Mouse (Mus musculus) CH12.LX (cell line): Measurements from ENCODE around the gene Gm9774. TPM values are rescaled to one million over a fixed set of nuclear protein-coding genes. Genes with fewer than 3 reads are reported as not detected.

Experiments used
- DNase-seq: peaks from one replicate; pipeline ENCODE4 v3.0.0-alpha.2; 2013; ENCODE audit errors: extremely low read depth
- H3K27ac ChIP-seq: 2 replicates; pipeline ENCODE4 v1.5.1; 2012; ENCODE audit warnings: low read depth, mild to moderate bottlenecking, control low read depth, moderate library complexity; ENCODE audit not compliant: insufficient read depth
- H3K27me3 ChIP-seq: replicated peaks from 2 replicates; pipeline ENCODE3; 2012; ENCODE audit warnings: inconsistent platforms
- H3K36me3 ChIP-seq, 2 experiments: replicated peaks in 1 of 2; 2 replicates each; pipeline versions ENCODE3 to v1.6.1; 2012; ENCODE audit warnings: inconsistent platforms in 1 of 2, low read length in 1 of 2, mild to moderate bottlenecking in 1 of 2, mixed read lengths in 1 of 2, moderate library complexity in 1 of 2; ENCODE audit not compliant: control insufficient read depth in 1 of 2, insufficient read depth in 1 of 2
- H3K4me1 ChIP-seq, 2 experiments: 2 replicates each; pipeline ENCODE4 v1.6.1; 2012; ENCODE audit warnings: inconsistent platforms in 1 of 2, moderate library complexity in 1 of 2; ENCODE audit not compliant: insufficient read depth in 2 of 2, control insufficient read depth in 1 of 2
- H3K4me2 ChIP-seq: 2 replicates; pipeline ENCODE4 v1.6.1; 2012; ENCODE audit warnings: low read depth, mild to moderate bottlenecking, control low read depth; ENCODE audit not compliant: poor library complexity, insufficient read depth, severe bottlenecking
- H3K4me3 ChIP-seq, 3 experiments: fragments of 150-350 bp in 1 of 3; sonication (generic) in 1 of 3; replicated peaks in 1 of 3; 2 replicates each; pipeline versions ENCODE3 to v1.5.1; 2011 to 2012; ENCODE audit warnings: low read depth in 2 of 3, low read length in 2 of 3, mild to moderate bottlenecking in 2 of 3, moderate library complexity in 2 of 3, control low read depth in 1 of 3, improper control_type of control experiment in 1 of 3, inconsistent platforms in 1 of 3, mixed read lengths in 1 of 3; ENCODE audit not compliant: poor library complexity in 1 of 3
- H3K79me2 ChIP-seq: replicated peaks from 2 replicates; pipeline ENCODE4 v1.6.1; 2012; ENCODE audit warnings: mild to moderate bottlenecking, moderate library complexity; ENCODE audit not compliant: control insufficient read depth, poor library complexity, insufficient read depth, severe bottlenecking; ENCODE audit errors: extremely low read depth
- H3K9ac ChIP-seq: 2 replicates; pipeline ENCODE4 v1.6.1; 2012; ENCODE audit warnings: low read depth, mild to moderate bottlenecking, control low read depth, moderate library complexity; ENCODE audit not compliant: insufficient read depth
- H3K9me3 ChIP-seq: replicated peaks from 2 replicates; pipeline ENCODE3; 2012; ENCODE audit warnings: low read length, inconsistent platforms, mixed read lengths
- CHD1 ChIP-seq: IDR thresholded peaks from 2 replicates; pipeline ENCODE4 v1.6.1; 2012; ENCODE audit warnings: low read depth, low read length, improper control_type of control experiment, inconsistent platforms
- CTCF ChIP-seq, 2 experiments: IDR thresholded peaks in 1 of 2; conservative IDR thresholded peaks in 1 of 2; 2 replicates each; pipeline ENCODE4 v1.5.1; 2011 to 2012; ENCODE audit warnings: low read depth in 2 of 2, low read length in 2 of 2, improper control_type of control experiment in 1 of 2, inconsistent platforms in 1 of 2, mild to moderate bottlenecking in 1 of 2, moderate library complexity in 1 of 2
- EP300 ChIP-seq: IDR thresholded peaks from 2 replicates; pipeline ENCODE4 v1.6.1; 2011; ENCODE audit warnings: low read length, improper control_type of control experiment
- GABPA ChIP-seq: IDR thresholded peaks from 2 replicates; pipeline ENCODE4 v1.6.1; 2012; ENCODE audit warnings: low read depth, low read length, improper control_type of control experiment, inconsistent platforms; ENCODE audit not compliant: insufficient replicate concordance
- HCFC1 ChIP-seq: IDR thresholded peaks from 2 replicates; pipeline ENCODE4 v1.6.1; 2012; ENCODE audit warnings: low read depth, mild to moderate bottlenecking, inconsistent platforms, low read length, improper control_type of control experiment
- IRF4 ChIP-seq: IDR thresholded peaks from 2 replicates; pipeline ENCODE4 v1.6.1; 2014; ENCODE audit warnings: low read depth, mild to moderate bottlenecking, inconsistent platforms, low read length, improper control_type of control experiment
- MAFK ChIP-seq: IDR thresholded peaks from 2 replicates; pipeline ENCODE4 v1.6.1; 2011; ENCODE audit warnings: low read length, improper control_type of control experiment; ENCODE audit not compliant: insufficient replicate concordance
- MAX ChIP-seq: IDR thresholded peaks from 2 replicates; pipeline ENCODE4 v1.6.1; 2011; ENCODE audit warnings: low read length, improper control_type of control experiment
- MAZ ChIP-seq: IDR thresholded peaks from 2 replicates; pipeline ENCODE4 v1.6.1; 2012; ENCODE audit warnings: low read depth, mild to moderate bottlenecking, inconsistent platforms, low read length, improper control_type of control experiment, moderate library complexity
- MEF2A ChIP-seq: IDR thresholded peaks from 2 replicates; pipeline ENCODE4 v1.6.1; 2014; ENCODE audit warnings: low read depth, mild to moderate bottlenecking, inconsistent platforms, low read length, improper control_type of control experiment, borderline replicate concordance
- MXI1 ChIP-seq: IDR thresholded peaks from 2 replicates; pipeline ENCODE4 v1.6.1; 2011; ENCODE audit warnings: mild to moderate bottlenecking, low read depth, low read length, improper control_type of control experiment
- NELFE ChIP-seq: IDR thresholded peaks from 2 replicates; pipeline ENCODE4 v1.6.1; 2011; ENCODE audit warnings: low read depth, low read length, improper control_type of control experiment
- NRF1 ChIP-seq: IDR thresholded peaks from 2 replicates; pipeline ENCODE4 v1.6.1; 2014; ENCODE audit warnings: low read depth, mild to moderate bottlenecking, inconsistent platforms, low read length, improper control_type of control experiment, moderate library complexity
- PAX5 ChIP-seq: IDR thresholded peaks from 2 replicates; pipeline ENCODE4 v1.6.1; 2012; ENCODE audit warnings: low read length, inconsistent platforms, mixed read lengths
- POLR2AphosphoS2 ChIP-seq: IDR thresholded peaks from 2 replicates; pipeline ENCODE4 v1.6.1; 2011; ENCODE audit warnings: low read depth, low read length, improper control_type of control experiment
- SIN3A ChIP-seq: IDR thresholded peaks from 2 replicates; pipeline ENCODE4 v1.6.1; 2012; ENCODE audit warnings: low read length, improper control_type of control experiment, inconsistent platforms
- TCF12 ChIP-seq: IDR thresholded peaks from 2 replicates; pipeline ENCODE4 v1.6.1; 2014; ENCODE audit warnings: low read depth, mild to moderate bottlenecking, inconsistent platforms, low read length, improper control_type of control experiment
- UBTF ChIP-seq: IDR thresholded peaks from 2 replicates; pipeline ENCODE4 v1.6.1; 2012; ENCODE audit warnings: low read depth, mild to moderate bottlenecking, inconsistent platforms, low read length, improper control_type of control experiment, moderate library complexity
- USF1 ChIP-seq: IDR thresholded peaks from 2 replicates; pipeline ENCODE4 v1.6.1; 2014; ENCODE audit warnings: low read depth, mild to moderate bottlenecking, inconsistent platforms, low read length, improper control_type of control experiment
- USF2 ChIP-seq: conservative IDR thresholded peaks from 2 replicates; pipeline ENCODE4 v1.6.1; 2011; ENCODE audit warnings: low read depth, low read length, improper control_type of control experiment
- ZMIZ1 ChIP-seq: IDR thresholded peaks from 2 replicates; pipeline ENCODE4 v1.6.1; 2012; ENCODE audit warnings: low read depth, mild to moderate bottlenecking, inconsistent platforms, low read length, improper control_type of control experiment
- dilution Hi-C: fragments of 300-500 bp; cut with MboI; formaldehyde crosslinking; loops from 2 replicates; pipeline ENCODE4 v1.14.3; 2020; ENCODE audit warnings: low sequenced_read_pairs; ENCODE audit not compliant: extremely low pct_unique_long_range_greater_than_20kb, extremely low pct_ligation_motif_present
- in situ Hi-C: fragments of 300-500 bp; cut with MboI; formaldehyde crosslinking; loops from 3 replicates; pipeline ENCODE4 v1.14.3; 2019; ENCODE audit warnings: low sequenced_read_pairs, low pct_ligation_motif_present, low pct_unique_long_range_greater_than_20kb, mixed read lengths
- polyA plus RNA-seq: library from polyadenylated mRNA; unstranded; fragments of >175 nt; gene quantifications from 2 replicates; pipeline ENCODE4 v1.2.1, GENCODE M21; 2012; ENCODE audit warnings: low read depth; ENCODE audit not compliant: insufficient read length
- total RNA-seq, 2 experiments: library from RNA; depleted of rRNA; stranded (reverse); fragments of 300-350 nt in 1 of 2; fragments of >200 nt in 1 of 2; gene quantifications; 2 replicates each; pipeline ENCODE4 v1.2.3; 2012 to 2014

Gm9774 gene
- total and polyA plus RNA-seq, 3 experiments, result 10.6 to 87.2 (median 11.9) TPM

DNA sequence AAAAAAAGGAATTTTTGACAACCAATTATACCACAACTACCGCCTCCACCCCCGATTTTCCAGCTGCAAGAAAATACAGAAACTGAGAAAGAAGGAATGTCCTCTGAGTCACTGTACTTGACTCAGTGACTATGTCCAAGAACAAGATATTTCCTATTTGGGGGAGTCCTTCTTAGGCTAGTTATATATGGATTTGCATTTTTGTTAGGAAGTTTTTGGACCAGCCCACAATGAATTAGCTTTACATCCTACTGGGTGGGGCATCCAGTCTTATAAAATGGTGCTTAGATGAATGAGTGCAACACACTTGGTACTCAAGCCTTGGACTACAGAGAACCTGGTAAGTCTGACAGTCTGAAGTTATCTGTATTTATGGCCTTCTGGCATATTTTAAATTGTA is 3.1 kb upstream of the Gm9774 start, which contains the start of gene Sprr2k:
Gene Sprr2k (plus strand): TSS at position 301 of the 400 bp plus-strand sequence.
- Histone ChIP-seq H3K4me2 (no peak within 1 kb of the TSS), H3K79me2 (no peaks in the 10 kb centered on the region), H3K4me3 (no peak within 1 kb of the TSS), H3K27ac (no peak within 1 kb of the TSS), H3K9me3 (peaks cover 26% of the 10 kb centered on the region), H3K9ac (no peak within 1 kb of the TSS), H3K27me3 (no peaks in the 10 kb centered on the region), H3K4me1 (no peaks in the 10 kb centered on the region), H3K36me3 (no peaks in the 10 kb centered on the region)
- dilution Hi-C loops (no loop called here), in situ Hi-C loops (no loop called here)
- DNase-seq, result no peak
- no peak for TF ChIP-seq SIN3A
- TF ChIP-seq GABPA, result no peak
- no peak for TF ChIP-seq CTCF (conservative IDR thresholded peaks at IDR 0.05 in 1 of 2, IDR thresholded peaks at IDR 0.05 in 1 of 2; ENCODE audit: low read depth in 2 of 2, low read length in 2 of 2)
- no peak for TF ChIP-seq TCF12
- TF ChIP-seq IRF4, result no peak
- TF ChIP-seq NELFE, result no peak
- TF ChIP-seq HCFC1, result no peak
- TF ChIP-seq MXI1, result no peak
- TF ChIP-seq NRF1, result no peak
- no peak for TF ChIP-seq UBTF
- TF ChIP-seq USF1, result no peak
- TF ChIP-seq USF2, result no peak
- no peak for TF ChIP-seq MAFK
- TF ChIP-seq CHD1, result no peak
- no peak for TF ChIP-seq PAX5
- TF ChIP-seq MEF2A, result no peak
- no peak for TF ChIP-seq MAX
- no peak for TF ChIP-seq POLR2AphosphoS2
- no peak for TF ChIP-seq EP300
- no peak for TF ChIP-seq MAZ

DNA sequence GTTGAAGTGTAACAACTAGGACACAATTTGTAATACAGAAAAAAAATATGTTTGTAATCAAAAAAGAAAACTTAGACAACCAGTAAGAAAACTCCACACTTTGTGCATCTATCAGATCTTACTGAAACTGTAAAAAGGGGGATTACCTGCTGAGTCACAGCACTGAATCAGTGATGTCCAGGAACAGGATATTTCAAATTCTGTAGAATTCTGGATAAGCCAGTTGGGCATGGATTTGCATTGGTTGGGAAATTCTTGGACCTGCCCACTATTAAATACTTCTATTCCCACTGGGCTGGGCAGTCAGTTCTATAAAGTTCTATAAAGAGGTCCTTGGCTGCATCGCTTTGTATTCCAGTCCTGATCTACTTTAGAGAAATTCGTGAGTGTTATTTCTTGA is 11.4 kb downstream of the Gm9774 start, which contains the start of gene Sprr2j-ps:
Gene Sprr2j-ps (plus strand): TSS at position 301 of the 400 bp plus-strand sequence.
- Histone ChIP-seq H3K36me3 (no peaks in the 10 kb centered on the region), H3K9ac (no peak within 1 kb of the TSS), H3K4me2 (no peak within 1 kb of the TSS), H3K4me1 (no peaks in the 10 kb centered on the region), H3K27me3 (no peaks in the 10 kb centered on the region), H3K27ac (no peak within 1 kb of the TSS), H3K4me3 (no peak within 1 kb of the TSS), H3K79me2 (no peaks in the 10 kb centered on the region), H3K9me3 (peaks cover 28% of the 10 kb centered on the region)
- dilution Hi-C loops, result no loop called here
- no peak for TF ChIP-seq ZMIZ1
- no peak for TF ChIP-seq NRF1
- DNase-seq, result no peak
- in situ Hi-C loops, result no loop called here
